Mouse (Mus musculus): Measurements from ENCODE around the gene Sbk1.

GRCm38 (mm10) chr7:126230357-126231148, 41.9 kb upstream of the Sbk1 start:
- no peak for TF ChIP-seq ZNF384 (IDR thresholded peaks at IDR 0.05; ENCODE audit: low read depth, low read length)
- no peak for TF ChIP-seq EP300 (IDR thresholded peaks at IDR 0.05; ENCODE audit: low read length)
- no peak for TF ChIP-seq UBTF (IDR thresholded peaks at IDR 0.05; ENCODE audit: low read depth, low read length)
- TF ChIP-seq JUND (conservative IDR thresholded peaks at IDR 0.05; ENCODE audit: low read depth, low read length) = no peak
- no peak for TF ChIP-seq USF2 (conservative IDR thresholded peaks at IDR 0.05; ENCODE audit: low read depth, low read length)
- TF ChIP-seq SMC3 (IDR thresholded peaks at IDR 0.05; ENCODE audit: low read depth, low read length) = no peak
- no peak for TF ChIP-seq ETS1 (conservative IDR thresholded peaks at IDR 0.05; ENCODE audit: low read depth, low read length)
- TF ChIP-seq CTCF (conservative IDR thresholded peaks at IDR 0.05 in 1 of 2, IDR thresholded peaks at IDR 0.05 in 1 of 2; ENCODE audit: low read depth in 2 of 2, low read length in 2 of 2) = no peak
- TF ChIP-seq GABPA (IDR thresholded peaks at IDR 0.05; ENCODE audit: insufficient replicate concordance, low read depth, low read length) = no peak
- TF ChIP-seq USF1 (IDR thresholded peaks at IDR 0.05; ENCODE audit: low read depth, low read length) = no peak
- no peak for TF ChIP-seq TCF12 (IDR thresholded peaks at IDR 0.05; ENCODE audit: low read depth, low read length)

All from CH12.LX (cell line).